Mouse (Mus musculus): ENCODE results near the gene Ppp1r12b. TPM values are rescaled to one million over a fixed set of nuclear protein-coding genes. Genes with fewer than 3 reads are reported as not detected.
"Not testable (repeated sequence)": the region's sequence is repeated elsewhere in the genome, so short reads cannot be mapped to it uniquely, and the experiment has no call there.

Ppp1r12b gene
- polyA plus RNA-seq, 1 experiment from 2014 or later: 15.1 TPM

GRCm38 (mm10) chr1:134846295-134846988 lies 109.3 kb downstream of the Ppp1r12b start:
- Histone ChIP-seq H3K4me1 (replicated peaks) (peaks cover 17% of the 10 kb centered on the region), H3K4me3 (no peak overlapping the region), H3K27ac (replicated peaks) (peak overlapping the region; percentile 50; the same call in 1 of the 2 replicates), H3K27me3 (no peaks in the 10 kb centered on the region), H3K4me2 (no peak overlapping the region), H3K9ac (no peak overlapping the region), H3K9me3 (no peaks in the 10 kb centered on the region), H3K36me3 (peaks cover 6% of the 10 kb centered on the region; the same call in 1 of the 2 replicates)
- ATAC-seq (ENCODE audit: low FRiP score, low read depth): peak; percentile 65
- 69% methylated on average over 10 of the region's 10 CpGs for WGBS

GRCm38 (mm10) chr1:134843369-134843768 lies 112.4 kb downstream of the Ppp1r12b start:
- H3K4me3 ChIP-seq: no peak overlapping the region
- H3K9me3 ChIP-seq: no peaks in the 10 kb centered on the region
- H3K27ac ChIP-seq (replicated peaks): no peak overlapping the region
- H3K27me3 ChIP-seq: no peaks in the 10 kb centered on the region
- no peak overlapping the region for H3K4me2 ChIP-seq
- WGBS: 90% methylated on average over 6 of the region's 6 CpGs
- peaks cover 17% of the 10 kb centered on the region for H3K4me1 ChIP-seq (replicated peaks)
- no peak for ATAC-seq (ENCODE audit: low FRiP score, low read depth)
- H3K9ac ChIP-seq: no peak overlapping the region
- H3K36me3 ChIP-seq: peaks cover 7% of the 10 kb centered on the region; the same call in 1 of the 2 replicates

GRCm38 (mm10) chr1:134836909-134837480 lies 118.7 kb downstream of the Ppp1r12b start:
- Histone ChIP-seq H3K9me3 (no peaks in the 10 kb centered on the region), H3K27me3 (no peaks in the 10 kb centered on the region), H3K4me1 (replicated peaks) (no peaks in the 10 kb centered on the region), H3K4me2 (no peak overlapping the region), H3K4me3 (no peak overlapping the region), H3K9ac (no peak overlapping the region), H3K36me3 (peaks cover 35% of the 10 kb centered on the region), H3K27ac (replicated peaks) (no peak overlapping the region)
- no peak for ATAC-seq (ENCODE audit: low FRiP score, low read depth)
- WGBS: 50% methylated on average over 10 of the region's 10 CpGs

- H3K4me1 ChIP-seq (replicated peaks); H3K27me3 ChIP-seq; H3K9me3 ChIP-seq; H3K9ac ChIP-seq; H3K27ac ChIP-seq (replicated peaks); ATAC-seq (ENCODE audit: low FRiP score, low read depth); H3K4me3 ChIP-seq; H3K4me2 ChIP-seq: not testable (repeated sequence)
- WGBS: 79% methylated on average over 3 of the region's 3 CpGs
- peaks cover 28% of the 10 kb centered on the region for H3K36me3 ChIP-seq
Observed at GRCm38 (mm10) chr1:134830881-134831280, 124.9 kb downstream of the Ppp1r12b start.

GRCm38 (mm10) chr1:134829635-134830034 lies 126.1 kb downstream of the Ppp1r12b start:
- ATAC-seq (ENCODE audit: low FRiP score, low read depth): no peak
- Histone ChIP-seq H3K36me3 (peaks cover 16% of the 10 kb centered on the region), H3K9me3 (no peaks in the 10 kb centered on the region), H3K4me1 (replicated peaks) (no peaks in the 10 kb centered on the region), H3K4me2 (no peak overlapping the region), H3K27ac (replicated peaks) (no peak overlapping the region), H3K9ac (no peak overlapping the region), H3K27me3 (no peaks in the 10 kb centered on the region), H3K4me3 (no peak overlapping the region)
- WGBS: 52% methylated on average over 4 of the region's 4 CpGs

GRCm38 (mm10) chr1:134824896-134825295 lies 130.8 kb downstream of the Ppp1r12b start:
- Histone ChIP-seq H3K9me3 (no peaks in the 10 kb centered on the region), H3K4me2 (no peak overlapping the region), H3K4me1 (replicated peaks) (0 out of 2 replicates have a peak, but pooled peaks cover 4% of the 10 kb centered on the region), H3K27me3 (no peaks in the 10 kb centered on the region), H3K36me3 (0 out of 2 replicates have a peak, but pooled peaks cover under 1% of the 10 kb centered on the region), H3K9ac (no peak overlapping the region), H3K4me3 (no peak overlapping the region), H3K27ac (replicated peaks) (no peak overlapping the region)
- WGBS: 79% methylated on average over 6 of the region's 6 CpGs
- no peak for ATAC-seq (ENCODE audit: low FRiP score, low read depth)

- Histone ChIP-seq H3K4me3 (no peak overlapping the region), H3K9ac (no peak overlapping the region), H3K9me3 (no peaks in the 10 kb centered on the region), H3K36me3 (no peaks in the 10 kb centered on the region), H3K4me2 (no peak overlapping the region), H3K27ac (replicated peaks) (no peak overlapping the region), H3K27me3 (no peaks in the 10 kb centered on the region), H3K4me1 (replicated peaks) (0 out of 2 replicates have a peak, but pooled peaks cover 4% of the 10 kb centered on the region)
- ATAC-seq (ENCODE audit: low FRiP score, low read depth): no peak
- WGBS: 80% methylated on average over 7 of the region's 7 CpGs
Observed at GRCm38 (mm10) chr1:134823842-134824241, 131.9 kb downstream of the Ppp1r12b start.

GRCm38 (mm10) chr1:134823323-134823722 lies 132.4 kb downstream of the Ppp1r12b start:
- H3K4me2 ChIP-seq: no peak overlapping the region
- WGBS: 71% methylated on average over 8 of the region's 8 CpGs
- no peak overlapping the region for H3K9ac ChIP-seq
- H3K27me3 ChIP-seq: no peaks in the 10 kb centered on the region
- no peaks in the 10 kb centered on the region for H3K36me3 ChIP-seq
- no peak overlapping the region for H3K4me3 ChIP-seq
- no peaks in the 10 kb centered on the region for H3K9me3 ChIP-seq
- H3K4me1 ChIP-seq (replicated peaks): 0 out of 2 replicates have a peak, but pooled peaks cover 4% of the 10 kb centered on the region
- no peak overlapping the region for H3K27ac ChIP-seq (replicated peaks)
- ATAC-seq (ENCODE audit: low FRiP score, low read depth): no peak

- Histone ChIP-seq H3K9me3 (no peaks in the 10 kb centered on the region), H3K4me1 (replicated peaks) (peaks cover 11% of the 10 kb centered on the region), H3K9ac (no peak overlapping the region), H3K27ac (replicated peaks) (no peak overlapping the region), H3K4me3 (no peak overlapping the region), H3K4me2 (no peak overlapping the region), H3K36me3 (no peaks in the 10 kb centered on the region), H3K27me3 (no peaks in the 10 kb centered on the region)
- 98% methylated on average over 3 of the region's 3 CpGs for WGBS
- ATAC-seq (ENCODE audit: low FRiP score, low read depth): no peak
Observed at GRCm38 (mm10) chr1:134820882-134821281, 134.9 kb downstream of the Ppp1r12b start.

GRCm38 (mm10) chr1:134819196-134819595 lies 136.5 kb downstream of the Ppp1r12b start:
- Histone ChIP-seq H3K4me1 (replicated peaks) (peaks cover 15% of the 10 kb centered on the region), H3K4me2 (no peak overlapping the region), H3K9ac (no peak overlapping the region), H3K9me3 (no peaks in the 10 kb centered on the region), H3K36me3 (no peaks in the 10 kb centered on the region), H3K27me3 (no peaks in the 10 kb centered on the region), H3K4me3 (no peak overlapping the region), H3K27ac (replicated peaks) (no peak overlapping the region)
- WGBS: 93% methylated on average over 11 of the region's 11 CpGs
- no peak for ATAC-seq (ENCODE audit: low FRiP score, low read depth)

GRCm38 (mm10) chr1:134818716-134819115 lies 137.0 kb downstream of the Ppp1r12b start:
- H3K4me1 ChIP-seq (replicated peaks): peaks cover 15% of the 10 kb centered on the region
- no peaks in the 10 kb centered on the region for H3K9me3 ChIP-seq
- no peak overlapping the region for H3K4me3 ChIP-seq
- H3K27ac ChIP-seq (replicated peaks): no peak overlapping the region
- no peak overlapping the region for H3K9ac ChIP-seq
- H3K4me2 ChIP-seq: no peak overlapping the region
- no peaks in the 10 kb centered on the region for H3K36me3 ChIP-seq
- no peaks in the 10 kb centered on the region for H3K27me3 ChIP-seq
- WGBS: 98% methylated on average over 3 of the region's 3 CpGs
- ATAC-seq (ENCODE audit: low FRiP score, low read depth): no peak

GRCm38 (mm10) chr1:134817916-134818595 lies 137.7 kb downstream of the Ppp1r12b start:
- no peaks in the 10 kb centered on the region for H3K9me3 ChIP-seq
- no peak overlapping the region for H3K27ac ChIP-seq (replicated peaks)
- H3K4me3 ChIP-seq: no peak overlapping the region
- no peak overlapping the region for H3K9ac ChIP-seq
- H3K4me2 ChIP-seq: no peak overlapping the region
- H3K27me3 ChIP-seq: no peaks in the 10 kb centered on the region
- no peak for ATAC-seq (ENCODE audit: low FRiP score, low read depth)
- WGBS: 90% methylated on average over 6 of the region's 6 CpGs
- peaks cover 11% of the 10 kb centered on the region for H3K4me1 ChIP-seq (replicated peaks)
- no peaks in the 10 kb centered on the region for H3K36me3 ChIP-seq

All from hindbrain, embryonic 15.5 days (tissue).